Mouse (Mus musculus): Measurements from ENCODE around the gene 4930442H23Rik. TPM values are rescaled to one million over a fixed set of nuclear protein-coding genes. Genes with fewer than 3 reads are reported as not detected.
A peak's percentile ranks its signal among the peaks of the same experiment; 100 is the strongest.
"Not testable (repeated sequence)": the region's sequence is repeated elsewhere in the genome, so short reads cannot be mapped to it uniquely, and the experiment has no call there.

The 4930442H23Rik gene
- polyA plus RNA-seq, 1 experiment from 2014 or later = not detected

DNA sequence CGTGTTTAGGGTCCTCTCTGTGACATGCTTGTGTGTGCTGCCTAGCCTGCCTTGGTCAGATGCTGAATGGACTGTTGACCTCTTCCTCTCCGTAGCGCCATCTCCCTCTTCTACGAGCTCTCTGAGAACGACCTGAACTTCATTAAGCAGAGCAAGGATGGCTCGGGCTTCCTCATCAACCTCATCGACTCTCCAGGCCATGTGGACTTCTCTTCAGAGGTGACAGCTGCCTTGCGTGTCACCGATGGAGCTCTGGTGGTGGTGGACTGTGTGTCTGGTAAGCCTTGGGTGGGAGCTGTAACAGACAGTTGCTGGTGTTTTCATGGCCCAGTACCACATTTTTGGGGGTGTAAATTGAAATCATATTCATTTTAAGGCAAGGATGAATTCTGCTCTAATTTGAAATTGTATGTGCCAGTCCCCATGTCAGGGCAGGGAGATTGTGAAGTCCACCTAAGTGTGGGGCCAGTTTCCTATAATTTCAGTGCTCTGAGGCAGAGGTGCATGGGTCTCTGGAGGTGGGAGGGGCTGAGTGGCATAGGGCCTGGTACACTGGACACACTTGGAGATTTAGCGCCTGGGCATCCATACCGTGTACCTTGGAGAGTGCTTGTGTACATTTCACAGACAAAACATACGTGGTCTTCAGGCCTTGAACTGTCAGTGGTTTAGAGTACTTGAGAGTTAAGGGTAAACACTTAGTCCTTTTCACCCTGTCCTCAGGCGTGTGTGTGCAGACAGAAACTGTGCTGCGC, 5.5 kb downstream of the 4930442H23Rik start:
- DNase-seq (ENCODE audit: low spot score) = no peak

DNA sequence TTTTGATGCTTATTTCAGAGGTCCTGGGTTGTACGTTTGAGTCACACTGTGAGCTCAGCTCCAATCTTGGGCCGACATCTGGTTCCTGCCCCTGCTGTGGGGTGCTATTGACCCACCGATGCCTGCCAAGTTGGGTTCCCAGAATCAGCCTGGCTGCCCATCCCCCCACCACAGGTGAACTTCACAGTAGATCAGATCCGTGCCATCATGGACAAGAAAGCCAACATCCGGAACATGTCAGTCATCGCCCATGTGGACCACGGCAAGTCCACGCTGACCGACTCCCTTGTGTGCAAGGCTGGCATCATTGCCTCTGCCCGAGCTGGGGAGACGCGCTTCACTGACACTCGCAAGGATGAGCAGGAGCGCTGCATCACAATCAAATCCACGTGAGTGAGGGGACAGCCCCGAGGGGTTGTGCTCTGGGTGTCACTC, 6.1 kb downstream of the 4930442H23Rik start:
- DNase-seq (ENCODE audit: low spot score) = no peak

DNA sequence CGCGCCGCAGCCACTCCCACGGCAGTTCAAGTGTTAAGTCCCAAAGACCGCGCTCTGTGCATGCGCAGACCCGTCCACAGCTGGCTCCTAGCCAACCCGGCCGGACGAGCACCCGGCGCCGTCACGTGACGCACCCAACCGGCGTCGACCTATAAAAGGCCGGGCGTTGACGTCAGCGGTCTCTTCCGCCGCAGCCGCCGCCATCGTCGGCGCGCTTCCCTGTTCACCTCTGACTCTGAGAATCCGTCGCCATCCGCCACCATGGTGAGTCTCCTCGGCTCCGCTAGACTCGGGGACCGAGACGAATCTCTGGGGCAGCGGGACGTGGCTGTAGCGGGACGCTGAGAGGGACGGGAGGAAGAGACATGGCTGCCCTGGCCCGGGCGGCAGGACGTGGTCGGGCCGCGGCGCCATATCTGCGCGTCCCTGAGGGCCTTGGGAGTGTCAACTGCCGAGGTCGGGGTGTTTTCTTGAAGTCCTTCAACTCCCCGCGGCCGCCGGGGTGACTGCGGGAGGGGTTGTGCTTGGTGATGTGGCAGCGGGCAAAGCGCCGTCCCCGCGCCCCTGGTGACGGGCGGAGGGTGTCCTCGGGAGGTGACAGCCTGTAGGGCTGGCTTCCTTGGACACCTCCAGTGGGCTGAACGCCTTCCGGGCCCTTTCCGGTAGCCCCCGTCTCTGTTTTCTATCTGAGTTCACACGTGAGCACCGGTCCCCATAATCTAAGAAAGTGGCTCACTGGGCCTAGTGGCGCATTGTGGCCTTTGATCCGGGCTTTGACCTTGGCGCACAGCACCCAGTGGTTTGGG, 7.0 kb downstream of the 4930442H23Rik start, which contains the start of gene Eef2:
Gene Eef2, plus strand, starts transcription at position 166 of the 806 bp plus-strand sequence.
- peak; percentile 98 for DNase-seq (ENCODE audit: low spot score)

DNA sequence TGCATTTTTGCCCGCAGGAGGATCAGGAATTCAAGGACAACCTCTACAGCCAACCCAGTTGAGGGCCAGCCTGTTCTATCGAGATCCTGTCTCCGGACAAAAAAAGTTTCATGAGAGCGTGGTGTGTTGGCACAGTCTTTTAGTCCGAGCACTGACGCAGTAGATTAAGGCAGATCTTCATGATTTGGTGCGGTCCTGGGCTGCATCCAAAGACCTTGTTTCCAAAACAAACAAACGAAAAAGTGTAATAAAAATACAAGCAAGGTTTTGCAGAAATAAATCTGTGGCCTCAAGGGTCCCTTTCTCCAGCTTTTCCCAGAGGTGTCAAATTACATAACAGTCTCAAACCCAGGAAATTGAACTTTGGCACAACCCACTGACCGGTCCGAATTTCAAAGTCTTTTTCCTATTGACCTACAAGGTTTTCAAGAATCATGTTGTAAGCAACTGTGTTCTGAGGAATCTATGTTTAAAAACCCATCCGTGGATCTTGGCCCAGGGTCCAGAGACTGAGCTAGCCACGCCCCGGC, 7.6 kb downstream of the 4930442H23Rik start:
- DNase-seq (ENCODE audit: low spot score) = no peak

DNA sequence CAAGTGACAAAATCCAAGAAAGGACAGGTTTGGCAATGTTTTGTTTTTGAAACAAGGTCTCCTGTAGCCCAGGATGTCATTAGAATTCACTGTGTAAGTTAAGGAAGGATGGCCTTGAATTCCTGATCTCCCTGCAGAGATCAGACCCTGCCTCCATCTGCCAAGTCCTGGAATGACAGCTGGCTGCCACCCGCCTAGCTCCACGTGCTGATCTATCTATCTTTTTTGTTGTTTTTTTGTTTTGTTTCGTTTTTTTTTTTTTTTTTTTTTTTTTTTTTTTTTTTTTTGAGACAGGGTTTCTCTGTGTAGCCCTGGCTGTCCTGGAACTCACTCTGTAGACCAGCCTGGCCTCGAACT, 8.3 kb downstream of the 4930442H23Rik start:
- DNase-seq (ENCODE audit: low spot score) = not testable (repeated sequence)

DNA sequence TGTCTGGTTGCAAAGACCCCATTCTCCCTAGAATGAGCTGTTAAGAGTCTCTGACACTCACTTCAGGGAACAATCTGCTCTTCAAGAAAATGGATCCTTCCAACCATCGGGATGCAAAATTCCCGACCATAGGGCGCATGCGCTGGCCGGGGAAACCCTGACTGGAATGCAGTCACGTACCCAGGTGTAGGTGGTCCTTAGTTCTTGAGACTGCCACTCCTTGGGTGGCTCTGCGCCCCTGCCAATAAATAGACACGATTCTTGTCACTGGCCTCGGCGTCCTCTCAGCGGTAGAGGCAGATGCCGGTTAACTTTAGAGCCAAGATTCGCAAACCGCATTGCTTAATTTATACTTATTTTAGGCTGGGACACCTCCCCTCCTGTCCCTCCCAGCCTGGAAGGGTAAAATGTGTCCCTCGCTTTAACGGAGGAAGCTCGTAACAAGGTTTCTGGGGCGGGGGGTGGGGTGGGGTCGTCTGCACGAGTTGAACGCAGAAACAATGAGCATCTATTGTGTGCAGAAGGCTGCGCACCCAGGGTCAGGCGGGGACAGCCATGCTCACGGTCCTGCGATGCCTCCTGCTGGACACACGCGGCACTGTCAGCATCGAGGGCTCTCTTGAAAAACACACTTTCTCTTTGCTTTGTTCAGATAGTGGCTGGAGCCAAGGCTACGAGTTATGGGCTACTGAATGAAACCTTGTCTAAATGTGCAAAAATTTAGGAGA, 8.9 kb downstream of the 4930442H23Rik start:
- peak; percentile 90 for DNase-seq (ENCODE audit: low spot score)

DNA sequence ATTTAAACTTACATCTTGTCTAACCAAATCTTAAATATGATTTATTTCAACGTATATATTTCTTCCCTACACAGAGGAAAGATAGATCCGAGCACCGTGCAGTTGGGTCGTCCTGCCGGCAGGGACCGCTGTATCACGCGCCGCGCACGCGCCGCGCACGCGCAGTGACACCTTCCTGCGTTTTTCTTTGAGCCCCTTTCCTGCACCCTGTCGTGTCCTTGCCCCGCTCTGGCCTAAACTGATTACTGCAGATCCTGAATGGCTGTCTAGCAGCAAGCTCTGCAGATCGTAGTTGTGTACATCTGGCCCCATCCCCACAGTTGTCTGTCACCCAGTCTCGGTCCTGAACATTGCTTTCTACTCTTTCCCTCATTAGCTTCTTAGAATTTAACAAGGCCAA, 10.5 kb downstream of the 4930442H23Rik start:
- peak; percentile 91 for DNase-seq (ENCODE audit: low spot score)

DNA sequence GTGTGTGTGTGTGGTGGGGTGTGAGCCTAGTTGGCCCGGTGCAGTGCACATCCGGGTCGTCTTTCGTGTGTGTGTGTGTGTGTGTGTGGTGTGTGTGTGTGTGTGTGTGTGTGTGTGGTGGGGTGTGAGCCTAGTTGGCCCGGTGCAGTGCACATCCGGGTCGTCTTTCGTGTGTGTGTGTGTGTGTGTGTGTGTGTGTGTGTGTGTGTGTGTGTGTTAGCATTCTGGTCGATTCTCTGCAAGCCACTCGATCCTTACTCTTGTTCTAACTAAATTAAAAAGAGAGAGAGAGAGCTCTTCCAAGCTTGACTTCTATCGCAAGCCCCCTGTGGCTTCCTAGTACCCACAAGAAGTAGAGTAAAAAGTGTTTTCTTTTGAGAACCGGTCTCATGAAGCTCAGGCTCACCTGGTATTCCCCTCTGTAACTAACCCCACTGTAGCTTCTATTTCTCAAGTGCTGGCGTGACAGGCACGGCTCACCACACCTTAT, 14.2 kb downstream of the 4930442H23Rik start:
- DNase-seq (ENCODE audit: low spot score) = peak; percentile 73

DNA sequence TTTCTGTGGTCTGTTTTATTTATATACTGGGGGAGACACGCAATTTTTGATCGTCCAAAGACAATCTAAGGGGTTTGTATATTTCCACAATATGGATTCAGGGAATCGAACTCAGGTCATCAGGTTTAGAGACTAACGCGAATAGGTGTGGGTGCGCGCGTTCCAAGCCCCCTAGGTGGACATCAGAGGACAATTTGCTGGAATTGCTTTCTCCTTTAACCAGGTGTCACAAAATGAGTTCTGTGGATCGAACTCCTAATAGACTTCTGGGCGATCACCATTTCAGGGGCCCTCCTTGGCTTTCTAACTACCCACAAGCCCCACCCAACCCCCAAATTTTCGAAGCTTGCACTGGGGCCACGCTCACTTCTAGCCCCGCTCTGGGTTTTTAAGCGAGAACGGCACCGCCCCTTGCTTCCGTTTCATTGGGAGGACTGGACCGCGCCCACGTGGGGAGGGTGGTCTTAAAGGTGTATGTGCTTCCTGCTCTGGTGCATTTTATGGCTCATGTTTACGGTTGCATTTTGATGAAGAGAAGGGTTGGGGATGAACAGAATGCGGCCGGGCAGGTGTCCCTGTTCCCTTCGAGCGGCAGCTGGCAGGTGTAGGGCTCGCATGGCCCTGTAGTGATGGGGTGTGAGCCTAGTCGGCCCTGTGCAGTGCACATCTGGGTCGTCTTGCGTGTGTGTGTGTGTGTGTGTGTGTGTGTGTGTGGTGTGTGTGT, 15.0 kb downstream of the 4930442H23Rik start:
- DNase-seq (ENCODE audit: low spot score) = peak; percentile 93

DNA sequence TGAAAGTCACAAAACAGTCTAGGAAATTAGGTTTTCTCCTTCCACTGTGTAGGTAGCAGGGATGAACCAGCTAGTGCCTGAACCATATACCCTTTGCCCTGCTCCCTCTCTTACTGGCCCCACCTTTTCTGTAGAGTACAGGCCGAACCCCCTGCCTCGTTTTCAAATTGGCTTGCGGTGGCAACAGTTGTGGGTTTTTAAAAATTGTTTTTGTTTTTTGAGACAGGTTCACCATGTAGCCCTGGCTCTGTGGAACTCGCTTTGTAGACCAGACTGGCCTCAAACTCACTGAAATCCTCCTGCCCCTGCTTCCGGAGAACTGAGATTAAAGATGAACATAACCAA, 15.6 kb downstream of the 4930442H23Rik start:
- no peak for DNase-seq (ENCODE audit: low spot score)

DNA sequence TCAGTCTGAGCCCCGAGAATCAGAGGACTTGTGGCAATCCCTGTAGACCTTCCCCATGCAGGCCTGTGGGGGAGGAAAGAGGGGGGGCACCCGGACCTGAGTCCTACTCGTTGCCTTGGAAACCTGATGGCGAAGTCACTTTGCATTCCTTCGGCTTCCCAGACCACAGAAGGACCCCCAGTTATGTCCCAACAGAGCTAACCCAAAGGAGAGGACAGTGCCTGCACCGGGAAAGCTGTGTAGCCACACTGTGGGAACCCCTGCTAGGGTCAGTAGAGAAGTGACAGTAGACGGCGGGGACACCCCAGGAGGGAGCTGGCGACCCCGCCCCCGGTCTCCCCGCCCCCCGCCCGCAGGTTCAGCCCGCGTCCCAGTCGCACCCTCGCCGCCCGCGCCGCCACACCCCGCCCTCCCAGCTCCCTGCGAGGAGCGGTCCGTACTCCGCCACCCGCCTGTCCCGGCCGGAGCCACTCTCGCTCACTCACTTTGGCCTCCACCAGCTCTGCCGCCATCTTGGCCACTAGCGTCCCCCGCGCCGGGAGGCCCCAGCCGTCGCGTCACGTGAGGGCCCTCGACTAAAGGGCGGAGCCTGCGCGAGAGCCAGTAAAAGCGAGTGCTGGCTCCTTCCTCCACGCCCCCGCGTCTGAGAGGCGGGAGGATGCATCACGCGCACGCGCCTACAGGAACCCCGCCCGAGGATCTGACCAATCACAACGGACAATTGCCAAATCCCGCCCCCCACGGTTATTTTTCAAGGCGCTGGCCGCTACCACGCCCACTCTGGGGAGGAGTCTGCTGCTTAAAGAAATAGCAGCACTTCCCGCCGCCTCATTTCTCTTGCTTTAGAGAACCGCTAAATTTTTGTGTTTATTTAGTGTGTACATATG, 16.2 kb downstream of the 4930442H23Rik start, which contains the start of gene Pias4:
Gene Pias4, minus strand, starts transcription at position 724 of the 887 bp plus-strand sequence.
- DNase-seq (ENCODE audit: low spot score) = peak; percentile 100

DNA sequence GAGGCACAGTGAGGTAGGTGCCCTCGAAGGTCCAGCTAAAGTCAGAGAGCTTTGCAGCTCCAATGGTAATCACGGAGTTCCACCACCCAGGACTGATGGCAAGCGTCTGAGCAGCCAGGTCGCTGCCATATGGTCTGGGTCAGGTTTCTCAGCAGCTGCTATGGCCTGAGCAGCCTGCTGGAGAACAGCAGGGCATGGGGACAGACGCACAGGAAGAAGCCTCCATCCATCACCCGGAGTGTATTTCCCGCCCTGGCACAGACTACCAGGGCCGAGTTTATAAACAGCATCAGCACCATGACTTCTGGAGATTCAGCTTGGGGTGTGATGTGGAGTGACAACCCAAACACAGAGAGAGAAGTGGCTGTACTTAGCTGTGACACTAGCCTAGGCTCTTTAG, 18.5 kb downstream of the 4930442H23Rik start:
- DNase-seq (ENCODE audit: low spot score) = no peak

DNA sequence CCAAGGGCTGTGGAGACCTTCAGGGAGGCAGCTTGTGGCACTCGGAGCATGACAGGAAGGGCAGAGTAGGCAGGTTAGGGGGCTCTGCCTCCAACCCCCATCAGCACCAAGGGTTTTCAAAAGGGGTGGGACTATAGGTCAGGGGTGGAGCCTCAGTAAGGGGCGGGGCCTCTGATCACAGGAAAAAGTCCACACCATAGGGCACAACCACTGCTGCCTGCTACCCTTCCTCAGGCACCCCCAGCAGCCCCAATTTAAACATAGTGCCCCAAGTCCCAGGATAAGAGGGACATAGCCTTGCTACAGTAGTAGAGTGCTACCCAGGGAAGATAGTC, 21.4 kb downstream of the 4930442H23Rik start:
- DNase-seq (ENCODE audit: low spot score) = peak; percentile 27

DNA sequence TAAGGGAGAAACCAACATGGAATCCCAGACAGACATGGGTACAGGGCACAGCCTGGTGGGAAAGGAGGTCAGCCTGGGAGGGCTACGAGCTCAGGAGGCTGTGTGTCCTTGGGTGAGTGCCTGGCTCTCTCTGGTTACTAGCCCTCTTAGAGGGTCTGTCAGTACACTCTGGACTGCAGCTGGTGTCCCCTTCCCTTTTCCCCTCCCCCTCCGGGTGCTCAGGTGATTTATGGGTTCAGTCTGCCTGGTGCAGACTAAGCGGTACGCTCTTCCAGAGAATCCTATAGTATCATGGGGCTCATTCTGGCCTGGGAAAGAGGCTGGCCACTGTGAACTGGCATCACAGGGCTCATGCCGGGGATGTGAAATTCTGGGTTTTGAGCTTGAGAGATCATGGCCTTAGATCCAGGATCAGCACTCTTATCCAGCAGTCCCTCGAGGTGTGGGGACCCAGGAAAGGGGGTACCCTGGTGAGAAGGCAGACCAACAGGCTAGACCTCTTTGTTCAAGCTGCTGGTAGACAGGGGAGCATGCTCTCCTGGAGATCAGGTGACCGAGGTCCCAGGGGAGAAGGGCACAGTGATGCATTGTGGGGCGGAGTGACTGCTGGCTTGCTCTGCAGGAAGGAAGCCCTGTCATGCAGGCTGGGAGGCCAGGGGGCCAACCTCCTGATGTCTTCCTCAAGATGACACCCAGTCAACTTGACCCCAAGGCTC, 21.9 kb downstream of the 4930442H23Rik start:
- no peak for DNase-seq (ENCODE audit: low spot score)

DNA sequence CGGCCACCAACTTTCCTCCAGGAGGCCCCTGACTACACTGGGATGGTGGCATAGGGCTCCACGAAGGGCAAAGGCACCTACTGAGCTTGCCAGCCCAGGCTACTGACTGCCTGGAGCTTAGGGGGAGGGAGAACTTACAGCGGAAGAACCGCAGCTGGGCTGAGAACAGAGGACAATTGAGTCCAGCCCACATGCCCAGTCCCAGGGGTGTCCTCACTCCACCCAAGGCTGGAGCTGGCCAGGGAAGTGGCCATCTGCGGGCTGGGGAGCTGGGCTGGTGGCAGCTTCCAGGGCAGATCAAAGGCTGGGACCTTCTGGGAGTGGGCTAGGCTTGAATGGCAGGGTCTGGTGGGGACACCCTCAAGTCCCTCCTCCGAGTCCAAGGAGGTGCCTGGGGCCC, 28.9 kb downstream of the 4930442H23Rik start:
- no peak for DNase-seq (ENCODE audit: low spot score)

DNA sequence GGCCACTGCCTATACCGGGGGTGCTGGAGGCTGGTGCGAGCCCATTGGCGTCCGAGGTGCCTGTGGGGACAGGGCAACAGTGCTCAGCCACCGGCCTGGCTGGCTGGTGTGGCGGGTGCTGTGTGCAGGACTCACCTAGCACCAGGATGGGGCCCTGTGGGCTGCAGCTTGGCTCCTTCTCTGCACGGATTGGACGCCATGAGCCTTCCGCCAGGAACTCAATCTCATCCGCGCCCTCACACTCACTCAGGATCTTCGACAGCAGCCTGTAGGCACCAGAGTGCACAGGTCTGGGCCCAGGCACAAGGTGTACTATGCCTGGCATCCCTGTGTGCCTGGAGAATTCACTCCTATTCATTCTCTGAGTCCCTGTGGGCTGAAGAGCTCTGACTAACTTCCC, 29.3 kb downstream of the 4930442H23Rik start:
- DNase-seq (ENCODE audit: low spot score) = no peak

DNA sequence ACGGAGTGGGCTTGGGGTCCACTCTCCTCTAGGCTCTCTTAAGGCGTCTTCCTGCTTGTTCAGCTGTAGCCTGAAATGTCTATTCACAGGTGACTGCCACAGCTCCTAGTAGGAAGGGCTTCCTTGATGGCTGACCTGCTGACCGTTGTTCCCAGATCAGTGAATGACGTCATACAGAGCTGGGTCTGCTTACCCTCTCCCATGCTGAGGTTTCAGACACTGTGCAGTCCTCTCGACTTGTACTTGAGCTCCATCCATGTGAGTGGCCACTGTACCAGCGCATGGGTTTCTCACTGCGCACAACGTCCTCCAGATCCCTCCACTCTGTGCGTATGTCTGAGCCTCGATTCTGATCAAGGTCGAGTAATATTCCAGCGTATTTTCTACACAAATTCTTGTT, 31.0 kb downstream of the 4930442H23Rik start:
- DNase-seq (ENCODE audit: low spot score) = no peak

DNA sequence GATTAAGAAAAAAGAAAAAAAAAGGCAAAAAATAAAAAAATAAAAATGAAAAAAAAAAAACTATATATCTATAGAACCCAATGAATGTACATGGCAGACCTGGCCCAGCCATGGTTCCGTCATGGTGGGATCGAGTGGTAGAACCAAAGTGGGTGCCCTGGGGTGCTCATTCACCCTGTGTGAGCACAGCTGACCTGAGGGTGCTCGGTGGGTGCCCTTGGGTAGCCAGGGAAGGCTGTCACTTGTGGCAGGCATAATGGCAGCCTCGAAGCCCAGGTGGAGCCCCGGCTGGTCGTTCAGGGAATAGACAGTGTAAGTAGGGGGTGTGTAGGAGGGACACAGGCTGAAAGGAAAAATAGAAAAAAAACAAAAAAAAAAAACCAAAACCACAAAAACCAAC, 32.4 kb downstream of the 4930442H23Rik start:
- DNase-seq (ENCODE audit: low spot score) = no peak

DNA sequence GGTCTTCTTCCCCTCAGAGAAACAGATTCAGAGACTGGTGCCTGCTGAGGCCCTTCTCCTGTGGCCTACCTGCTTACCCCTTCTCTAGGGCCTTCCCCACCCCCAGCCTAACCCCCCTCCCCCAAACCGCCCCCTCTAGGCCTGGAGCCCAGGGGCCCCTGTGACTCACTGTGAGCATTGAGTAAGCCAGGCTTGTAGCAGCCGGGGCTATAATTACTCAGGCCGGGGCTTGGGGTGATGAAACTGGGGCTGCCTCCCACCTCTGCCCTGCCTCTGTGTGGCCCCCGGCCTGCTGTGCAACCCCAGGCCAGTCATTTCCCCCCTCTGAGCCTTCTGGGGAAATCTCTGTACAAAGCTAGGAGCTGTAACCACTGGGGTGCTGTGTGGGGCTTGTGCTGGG, 37.4 kb downstream of the 4930442H23Rik start:
- DNase-seq (ENCODE audit: low spot score) = no peak

Measured in thymus, postnatal 0 days (tissue).